Mouse (Mus musculus) lung, adult 2 months (tissue): ENCODE measurements around the gene Plekha6. TPM values are rescaled to one million over a fixed set of nuclear protein-coding genes. Genes with fewer than 3 reads are reported as not detected.

Source experiments
- DNase-seq: peaks from one replicate; pipeline ENCODE4 v3.0.0; 2022
- H3K4me1 ChIP-seq: fragments of 200-500 bp; 2 replicates; pipeline ENCODE4 v1.6.1; 2011; ENCODE audit warnings: low read length; ENCODE audit not compliant: control insufficient read depth, insufficient read depth
- H3K4me3 ChIP-seq: fragments of 200-500 bp; replicated peaks from 2 replicates; pipeline ENCODE3; 2011; ENCODE audit warnings: low read depth, mild to moderate bottlenecking, control low read depth, low read length; ENCODE audit errors: extremely low read depth
- CTCF ChIP-seq: fragments of 200-500 bp; IDR thresholded peaks from 2 replicates; pipeline ENCODE4 v1.5.1; 2011; ENCODE audit warnings: mild to moderate bottlenecking, low read length, control low read depth; ENCODE audit not compliant: insufficient read depth
- POLR2A ChIP-seq: fragments of 200-500 bp; IDR thresholded peaks from 2 replicates; pipeline ENCODE4 v1.6.1; 2011; ENCODE audit warnings: low read depth, mild to moderate bottlenecking, control low read depth, low read length, borderline replicate concordance; ENCODE audit errors: extremely low read depth
- WGBS: fragments of 180-500 bp; shearing (Covaris S2); methylation state at CpG from one replicate; pipeline ENCODE4 v1.1.7; 2018; 5-methylcytosine and 5-hydroxymethylcytosine counted together
- polyA plus RNA-seq: library from polyadenylated mRNA; depleted of rRNA; stranded (reverse); fragments of >200 nt; gene quantifications from 2 replicates; pipeline ENCODE4 v1.2.3, GENCODE M21; 2012

The Plekha6 gene
- polyA plus RNA-seq, 1 experiment: 39.4 TPM

GRCm38 (mm10) chr1:133221459-133221858 is 57.4 kb downstream of the Plekha6 start:
- TF ChIP-seq POLR2A: no peak
- no peak for TF ChIP-seq CTCF
- WGBS: 78% methylated on average over 3 of the region's 3 CpGs
- 0 out of 2 replicates have a peak, but pooled peaks cover 3% of the 10 kb centered on the region for H3K4me1 ChIP-seq
- no peak for DNase-seq
- H3K4me3 ChIP-seq: no peak overlapping the region

- no peak overlapping the region for H3K4me3 ChIP-seq
- WGBS: 46% methylated on average over 6 of the region's 6 CpGs
- DNase-seq: no peak
- 0 out of 2 replicates have a peak, but pooled peaks cover 3% of the 10 kb centered on the region for H3K4me1 ChIP-seq
- no peak for TF ChIP-seq CTCF
- TF ChIP-seq POLR2A: no peak
Measured at GRCm38 (mm10) chr1:133222445-133222995, 58.5 kb downstream of the Plekha6 start.

DNA sequence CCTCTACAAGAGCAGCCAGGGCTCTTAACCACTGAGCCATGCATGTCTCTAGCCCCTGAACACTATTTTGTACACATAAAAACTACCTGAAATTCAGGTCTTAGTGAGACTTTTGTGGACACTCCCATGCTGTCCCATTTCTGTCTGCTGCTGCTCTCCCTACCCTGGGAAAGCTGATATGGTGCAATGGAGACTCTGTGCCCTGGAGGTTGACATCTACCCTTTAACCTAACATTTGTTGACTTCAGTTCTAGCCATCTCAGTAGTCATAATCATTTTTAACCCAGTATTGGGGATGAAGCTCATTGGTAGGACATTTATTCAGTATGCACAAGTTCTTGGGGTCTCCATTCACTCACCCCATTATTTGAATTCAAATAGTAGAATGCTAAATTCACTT is 60.7 kb downstream of the Plekha6 start:
- TF ChIP-seq CTCF: no peak
- no peak for TF ChIP-seq POLR2A
- Histone ChIP-seq H3K4me1 (peaks cover 3% of the 10 kb centered on the region; the same call in 1 of the 2 replicates), H3K4me3 (no peak overlapping the region)
- DNase-seq: no peak

- H3K4me3 ChIP-seq: no peak overlapping the region
- TF ChIP-seq POLR2A: no peak
- no peak for TF ChIP-seq CTCF
- H3K4me1 ChIP-seq: peaks cover 3% of the 10 kb centered on the region; the same call in 1 of the 2 replicates
- no peak for DNase-seq
- WGBS: 55% methylated on average over 3 of the region's 3 CpGs
Measured at GRCm38 (mm10) chr1:133225137-133225536, 61.1 kb downstream of the Plekha6 start.

DNA sequence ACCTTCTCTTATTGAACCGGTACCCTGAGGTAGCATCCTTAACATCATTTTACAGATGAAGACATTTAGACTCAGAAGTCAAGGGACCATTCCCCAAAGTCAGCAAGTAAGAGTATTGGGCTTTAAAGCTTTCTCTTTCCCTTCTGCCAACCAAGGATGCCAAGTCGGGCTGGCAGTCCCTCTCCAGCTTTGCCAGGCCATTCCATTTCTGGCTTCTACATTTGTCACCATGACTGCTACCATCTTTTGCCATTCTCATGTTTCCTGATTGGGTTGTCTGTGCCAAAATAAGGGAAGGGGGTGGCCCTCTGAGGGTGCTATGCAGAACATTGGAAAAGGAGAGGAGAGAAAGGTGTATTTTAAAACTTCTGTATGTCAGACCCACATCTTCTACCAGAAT is 61.6 kb downstream of the Plekha6 start:
- 93% methylated on average over 2 of the region's 2 CpGs for WGBS
- Histone ChIP-seq H3K4me3 (no peak overlapping the region), H3K4me1 (peaks cover 3% of the 10 kb centered on the region; the same call in 1 of the 2 replicates)
- TF ChIP-seq POLR2A (no peak), CTCF (no peak)
- no peak for DNase-seq

- H3K4me1 ChIP-seq: peaks cover 4% of the 10 kb centered on the region
- H3K4me3 ChIP-seq: no peak overlapping the region
- DNase-seq: no peak
- WGBS: 58% methylated on average over 9 of the region's 9 CpGs
- TF ChIP-seq POLR2A (no peak), CTCF (0 out of 2 replicates have a peak, but pooled peaks have one; percentile 7)
Measured at GRCm38 (mm10) chr1:133225963-133226660, 62.1 kb downstream of the Plekha6 start.

DNA sequence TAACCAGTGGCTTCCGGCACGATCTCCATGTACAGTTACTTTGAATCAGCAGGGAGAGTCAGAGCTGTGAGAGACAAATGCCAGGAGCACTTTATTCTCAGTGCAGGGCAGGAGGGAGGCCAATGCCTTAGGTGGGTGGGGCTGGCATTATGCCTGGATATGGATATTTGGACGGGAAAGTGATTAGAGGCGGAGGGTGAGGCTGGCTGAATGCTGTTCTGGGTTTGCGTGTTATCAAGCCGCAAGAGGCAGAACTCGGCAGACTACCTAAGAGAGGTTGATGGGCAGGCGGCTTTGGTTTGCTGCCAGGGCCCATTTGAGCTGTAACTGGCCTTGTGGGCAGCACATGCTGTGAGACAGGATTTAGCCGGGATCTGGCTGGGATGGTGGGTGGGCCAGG is 62.9 kb downstream of the Plekha6 start:
- 29% methylated on average over 9 of the region's 9 CpGs for WGBS
- Histone ChIP-seq H3K4me3 (no peak overlapping the region), H3K4me1 (peaks cover 6% of the 10 kb centered on the region)
- peak; percentile 56 for DNase-seq
- TF ChIP-seq POLR2A (no peak), CTCF (no peak)

DNA sequence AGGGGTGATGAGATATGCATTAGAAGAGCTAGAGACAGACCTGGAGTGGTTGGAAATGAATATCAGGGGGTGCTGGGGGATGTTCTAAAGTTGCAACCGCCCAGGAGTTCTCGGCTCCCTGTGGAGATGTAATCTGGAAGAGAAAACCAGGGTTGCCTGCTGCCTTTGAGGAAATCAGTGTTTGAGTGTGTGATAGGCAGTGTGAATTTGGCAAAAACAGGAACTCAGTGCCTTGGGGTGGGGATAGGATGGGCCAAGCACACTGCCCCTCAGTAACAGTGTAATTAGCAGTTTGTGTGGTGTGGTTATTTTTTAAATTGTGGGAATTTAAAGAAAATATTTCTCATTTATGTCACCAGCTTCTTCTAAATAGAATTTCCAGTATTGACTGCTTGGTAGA is 63.4 kb downstream of the Plekha6 start:
- no peak overlapping the region for H3K4me3 ChIP-seq
- TF ChIP-seq POLR2A (no peak), CTCF (no peak)
- DNase-seq: no peak
- H3K4me1 ChIP-seq: peaks cover 5% of the 10 kb centered on the region
- 76% methylated on average over 2 of the region's 2 CpGs for WGBS

- H3K4me1 ChIP-seq: peaks cover 3% of the 10 kb centered on the region
- no peak for DNase-seq
- WGBS: 57% methylated on average over 9 of the region's 9 CpGs
- no peak overlapping the region for H3K4me3 ChIP-seq
- no peak for TF ChIP-seq CTCF
- TF ChIP-seq POLR2A: no peak
Measured at GRCm38 (mm10) chr1:133228809-133229487, 64.9 kb downstream of the Plekha6 start.
